In genomic region chr16:52033381-52034315, GRCm38 (mm10) we compare ENCODE assay signal across 8 mouse cellular contexts. TPM values are rescaled to one million over a fixed set of nuclear protein-coding genes. Genes with fewer than 3 reads are reported as not detected.
DNase-seq lines count a peak whose midpoint lies in the region; ATAC-seq lines count a peak whose summit lies in the region.
"Had no signal": no experiment of that assay in that cellular context is flagged by ENCODE, and none has a peak within 500 bp of the region (broad histone marks: within the 10 kb centered on the region; RNA-seq: fewer than 3 reads in every experiment).

No protein-coding gene starts in this region.

- no peak overlapping the region for H3K27ac ChIP-seq in liver, embryonic 15.5 days (replicated peaks)
- H3K27ac ChIP-seq in liver, embryonic 11.5 days (ENCODE audit: low read depth, low read length) = no peak overlapping the region
- no peak overlapping the region for H3K27ac ChIP-seq in forebrain, embryonic 10.5 days
- no peak overlapping the region for H3K27ac ChIP-seq in neural tube, embryonic 15.5 days (replicated peaks)

- no peak overlapping the region for H3K9ac ChIP-seq in liver, embryonic 15.5 days
- no peak overlapping the region for H3K9ac ChIP-seq in liver, embryonic 11.5 days (ENCODE audit: low read depth, low read length)
- no peak overlapping the region for H3K9ac ChIP-seq in neural tube, embryonic 15.5 days (replicated peaks)

- H3K36me3 ChIP-seq in liver, embryonic 15.5 days (replicated peaks) = no peaks in the 10 kb centered on the region
- no peaks in the 10 kb centered on the region for H3K36me3 ChIP-seq in liver, embryonic 11.5 days (ENCODE audit: control insufficient read depth, insufficient read depth, low read length)
- peaks cover 51% of the 10 kb centered on the region for H3K36me3 ChIP-seq in forebrain, embryonic 10.5 days (replicated peaks)
- no peaks in the 10 kb centered on the region for H3K36me3 ChIP-seq in neural tube, embryonic 15.5 days

- 80% methylated on average over 4 of the region's 4 CpGs for WGBS in liver, embryonic 15.5 days (ENCODE audit: insufficient replicate concordance)
- WGBS in liver, embryonic 11.5 days = 93% methylated on average over 4 of the region's 4 CpGs
- 92% methylated on average over 4 of the region's 4 CpGs for WGBS in forebrain, embryonic 10.5 days
- 88% methylated on average over 4 of the region's 4 CpGs for WGBS in neural tube, embryonic 15.5 days

- no peaks in the 10 kb centered on the region for H3K27me3 ChIP-seq in liver, embryonic 15.5 days
- no peaks in the 10 kb centered on the region for H3K27me3 ChIP-seq in liver, embryonic 11.5 days (replicated peaks; ENCODE audit: control insufficient read depth, insufficient read depth, low read length)
- H3K27me3 ChIP-seq in forebrain, embryonic 10.5 days (ENCODE audit: poor library complexity, severe bottlenecking) = no peaks in the 10 kb centered on the region
- H3K27me3 ChIP-seq in neural tube, embryonic 15.5 days (replicated peaks) = no peaks in the 10 kb centered on the region

- no peak for ATAC-seq in liver, embryonic 15.5 days (ENCODE audit: insufficient read depth)
- ATAC-seq in liver, embryonic 11.5 days (replicated peaks; ENCODE audit: low FRiP score) = no peak
- no peak for ATAC-seq in neural tube, embryonic 15.5 days (ENCODE audit: low FRiP score)
- no peak for ATAC-seq in cerebellum, adult (ENCODE audit: insufficient number of reproducible peaks, low FRiP score, low TSS enrichment)

- 0 out of 2 replicates have a peak overlapping the region, but pooled peaks have one; percentile 98 for H3K4me2 ChIP-seq in liver, embryonic 15.5 days
- no peak overlapping the region for H3K4me2 ChIP-seq in liver, embryonic 11.5 days
- peak overlapping the region; percentile 67 for H3K4me2 ChIP-seq in neural tube, embryonic 15.5 days

- H3K4me3 ChIP-seq in liver, embryonic 15.5 days (replicated peaks) = no peak overlapping the region
- no peak overlapping the region for H3K4me3 ChIP-seq in liver, embryonic 11.5 days (ENCODE audit: low read depth, low read length)
- H3K4me3 ChIP-seq in forebrain, embryonic 10.5 days = peak overlapping the region; percentile 75
- H3K4me3 ChIP-seq in neural tube, embryonic 15.5 days (replicated peaks) = peak overlapping the region; percentile 98; the same call in 1 of the 2 replicates

- peaks cover 23% of the 10 kb centered on the region for H3K4me1 ChIP-seq in liver, embryonic 15.5 days (replicated peaks)
- no peaks in the 10 kb centered on the region for H3K4me1 ChIP-seq in liver, embryonic 11.5 days (replicated peaks; ENCODE audit: control insufficient read depth, insufficient read depth, low read length)
- H3K4me1 ChIP-seq in forebrain, embryonic 10.5 days = peaks cover 33% of the 10 kb centered on the region
- peaks cover 44% of the 10 kb centered on the region for H3K4me1 ChIP-seq in neural tube, embryonic 15.5 days

- DNase-seq in liver, embryonic 11.5 days (ENCODE audit: low spot score) = no peak
- DNase-seq in forebrain, embryonic 10.5 days (ENCODE audit: extremely low spot score, low spot score) = no peak
- peak; percentile 56 for DNase-seq in induced T-regulatory cell, adult 2 months (ENCODE audit: low read depth)
- no peak for DNase-seq in frontal cortex, postnatal 36 days (ENCODE audit: low spot score in 2 of 2)
- DNase-seq: kidney, adult 9 months had no signal

- no peaks in the 10 kb centered on the region for H3K9me3 ChIP-seq in liver, embryonic 15.5 days (replicated peaks)
- H3K9me3 ChIP-seq in liver, embryonic 11.5 days (ENCODE audit: control insufficient read depth, low read length) = no peaks in the 10 kb centered on the region
- H3K9me3 ChIP-seq in forebrain, embryonic 10.5 days = no peaks in the 10 kb centered on the region
- no peaks in the 10 kb centered on the region for H3K9me3 ChIP-seq in neural tube, embryonic 15.5 days (replicated peaks)

RNA-seq across cellular contexts. Expression of gene Cblb, which starts 2.6 kb away (rescaled TPM):
- 1.8 TPM in 2 replicates for polyA plus RNA-seq in liver, embryonic 15.5 days (2015; fragmentation: Nextera tagmentation; extraction: Ambion mirVana)
- polyA plus RNA-seq in liver, embryonic 11.5 days (2014; fragmentation: Nextera tagmentation; extraction: Ambion mirVana) = 10.6 and 11.1 TPM in 2 replicates
- 28.2 and 29.2 TPM in 2 replicates for polyA plus RNA-seq in forebrain, embryonic 10.5 days (2016; fragmentation: Nextera tagmentation; extraction: Ambion mirVana)
- polyA plus RNA-seq in neural tube, embryonic 15.5 days (2015; fragmentation: Nextera tagmentation; extraction: Ambion mirVana) = 7.7 and 10.8 TPM in 2 replicates

Comparison
In these comparisons a context has a peak if more than half of its experiments do, and no peak if none do; other contexts are left out.
1. H3K4me3 ChIP-seq: peak in forebrain, embryonic 10.5 days (single experiment) and neural tube, embryonic 15.5 days (single experiment); none in liver, embryonic 15.5 days (single experiment) and liver, embryonic 11.5 days (single experiment).